Mouse (Mus musculus) adipocyte (in vitro differentiated cells): Measurements from ENCODE around the gene Olfr1396.
"Not testable (repeated sequence)": the region's sequence is repeated elsewhere in the genome, so short reads cannot be mapped to it uniquely, and the experiment has no call there.

ENCODE experiments used
- DNase-seq: peaks from one replicate; pipeline ENCODE4 v3.0.0-alpha.2; 2016; ENCODE audit warnings: low spot score

The Olfr1396 gene

DNA sequence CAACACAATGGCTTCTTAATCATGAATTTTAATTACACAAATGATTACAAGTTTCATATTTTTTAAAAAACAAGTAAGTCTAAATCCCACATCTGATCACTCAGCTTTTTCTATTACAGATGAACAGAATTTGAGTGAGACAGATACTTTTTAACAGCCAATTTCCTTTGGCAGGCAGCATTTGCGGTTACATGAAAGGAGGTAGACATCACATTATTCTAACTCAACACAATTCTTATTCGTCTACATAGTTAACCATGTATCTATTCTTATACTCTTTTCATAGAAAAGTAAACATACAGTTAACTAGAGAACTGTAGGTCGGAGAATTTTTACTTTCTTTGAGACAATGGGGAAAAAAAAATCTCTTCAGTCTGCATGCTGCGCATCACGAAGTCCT, 24.1 kb downstream of the Olfr1396 start:
- DNase-seq: no peak

DNA sequence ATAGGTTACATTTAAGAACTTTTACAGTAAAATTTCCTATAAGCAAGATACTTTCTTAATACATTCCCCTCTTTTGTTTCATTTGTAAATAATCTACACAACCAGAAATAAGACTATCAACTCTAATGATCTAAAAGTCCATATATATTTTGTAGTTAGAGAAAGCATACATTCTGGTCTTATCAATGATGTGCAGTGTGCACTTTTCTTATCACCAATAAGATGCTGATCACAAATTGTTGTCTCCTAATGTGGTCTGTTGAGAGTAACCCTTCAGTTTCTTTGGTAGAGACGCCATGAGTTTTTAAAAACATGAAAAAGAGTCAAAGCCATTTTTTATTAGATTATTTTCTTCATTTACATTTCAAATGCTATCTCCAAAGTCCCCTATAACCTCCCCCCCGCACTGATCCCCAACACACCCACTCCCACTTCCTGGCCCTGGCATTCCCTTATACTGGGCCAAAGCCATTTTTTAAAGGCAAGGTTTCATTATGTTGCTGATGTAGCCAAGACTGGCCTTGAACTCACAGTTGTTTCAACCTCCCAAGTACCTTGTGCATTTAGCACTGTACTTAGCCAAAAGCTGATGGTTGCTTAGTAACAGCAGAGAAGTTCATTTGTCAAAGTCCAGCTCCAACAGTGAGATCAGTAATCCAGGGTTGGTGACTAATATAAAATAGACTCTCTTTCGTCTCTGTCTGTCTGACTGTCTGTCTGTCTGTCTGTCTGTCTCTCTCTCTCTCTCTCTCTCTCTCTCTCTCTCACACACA, 24.8 kb downstream of the Olfr1396 start:
- DNase-seq: peak; percentile 13

DNA sequence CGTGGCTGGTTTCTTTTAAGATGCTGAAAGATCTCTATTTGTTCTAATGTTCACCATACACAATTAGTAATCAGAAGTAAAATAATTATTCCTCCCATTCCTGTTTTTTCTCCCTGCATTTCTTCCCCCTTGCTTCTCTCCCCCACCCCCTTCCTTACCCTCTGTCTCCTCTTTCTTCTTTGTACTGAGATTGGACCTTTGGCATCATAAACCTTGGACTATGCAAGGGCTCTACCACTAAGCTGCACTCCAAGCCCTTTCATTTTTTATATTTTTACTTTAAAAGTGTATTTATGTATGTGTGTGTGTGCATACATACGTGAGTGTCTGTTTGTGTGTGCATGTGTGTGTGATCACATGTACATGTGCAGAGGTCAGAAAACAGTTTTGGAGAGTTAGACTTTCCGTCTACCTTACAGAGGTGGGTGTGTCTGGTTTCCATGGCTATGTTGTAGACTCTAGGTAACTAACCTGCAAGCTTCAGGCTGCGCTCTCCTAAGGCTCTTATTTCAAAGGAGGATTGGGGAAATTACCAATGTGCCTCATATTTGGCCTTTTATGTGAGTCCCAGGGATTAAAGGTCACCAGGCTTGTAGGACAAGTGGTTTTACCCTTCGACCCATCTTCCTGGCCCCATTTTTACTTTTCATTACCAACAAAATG, 25.6 kb downstream of the Olfr1396 start:
- DNase-seq: no peak

DNA sequence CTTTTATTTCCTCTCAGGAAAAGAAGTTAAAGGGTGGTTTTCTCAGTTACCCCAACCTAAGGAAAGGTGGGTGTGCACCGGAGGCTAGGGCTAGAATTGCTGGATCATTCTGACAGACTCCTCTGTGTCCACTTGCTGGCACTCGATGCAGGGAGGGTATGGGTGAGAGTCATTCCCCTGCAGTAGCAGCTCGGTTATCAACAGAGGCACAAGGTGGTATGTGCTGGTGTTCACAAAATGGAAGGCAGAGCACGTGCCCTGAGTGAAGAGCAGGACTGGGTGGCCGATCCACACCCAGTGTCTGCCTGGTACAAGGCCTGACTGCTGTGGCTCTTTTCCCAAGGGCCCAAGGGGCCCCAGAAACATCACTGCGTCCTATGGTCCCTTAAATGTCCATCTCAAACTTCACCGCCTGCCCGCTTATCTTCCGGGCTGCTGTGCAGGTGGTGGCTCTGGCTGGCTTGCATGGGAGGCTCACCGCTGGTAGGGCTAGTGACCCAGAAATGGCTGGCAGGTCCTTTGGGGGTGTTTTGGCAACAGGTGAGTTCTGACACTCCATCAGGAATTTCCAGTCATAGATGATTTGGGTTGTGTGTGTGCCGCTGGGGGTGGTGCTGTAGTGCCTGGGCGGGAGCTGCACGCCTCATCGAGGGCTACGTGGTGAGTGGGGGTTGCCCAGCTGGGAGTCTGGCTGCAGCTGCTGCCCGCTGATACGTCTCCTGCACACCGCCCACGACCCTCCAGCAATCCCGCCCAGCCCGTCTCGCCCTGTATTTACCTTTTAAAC, 26.7 kb downstream of the Olfr1396 start:
- no peak for DNase-seq

DNA sequence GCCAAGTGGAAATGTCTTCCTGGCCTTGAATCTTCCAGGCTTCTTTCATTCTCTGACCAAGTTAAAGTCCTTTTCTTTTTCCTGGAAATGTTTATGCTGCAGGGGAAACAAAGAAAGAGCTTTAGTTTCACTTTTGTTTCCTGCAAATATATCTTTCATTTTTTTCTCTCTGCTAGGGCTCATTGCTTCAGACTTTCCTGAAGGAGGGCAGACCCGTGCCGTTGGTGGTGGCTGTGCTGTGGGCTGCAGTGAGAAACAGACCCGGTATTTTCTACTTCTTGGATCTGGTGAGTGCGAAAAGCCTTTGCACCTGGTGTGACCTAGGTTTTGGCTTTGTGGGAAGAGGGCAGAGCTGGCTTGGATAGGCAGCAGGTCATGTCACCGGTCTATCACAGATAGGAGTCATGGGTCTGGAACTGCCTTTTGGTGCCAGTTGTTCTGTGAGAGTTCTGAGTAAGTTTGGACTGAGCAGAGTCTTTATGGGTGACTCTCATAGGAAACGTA, 27.8 kb downstream of the Olfr1396 start:
- DNase-seq: peak; percentile 28

DNA sequence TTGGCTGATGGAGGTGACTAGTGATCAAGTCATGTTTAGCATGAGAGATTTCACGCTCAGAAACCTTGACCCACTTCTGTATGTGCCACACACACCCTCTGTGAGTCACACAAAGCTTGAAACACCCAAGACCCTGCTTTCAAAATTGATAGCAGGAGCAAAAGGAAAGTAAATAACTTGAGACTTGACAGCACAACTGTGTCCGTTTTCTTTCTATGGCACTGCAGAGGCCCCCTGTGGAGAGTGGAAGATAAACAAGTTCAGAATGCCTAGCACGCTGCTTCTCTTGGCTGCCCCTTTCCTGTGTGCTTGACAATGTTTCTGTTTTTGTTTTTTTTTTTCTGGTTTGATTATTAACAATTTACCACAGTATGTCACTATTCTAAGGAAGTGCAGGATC, 29.8 kb downstream of the Olfr1396 start:
- peak; percentile 43 for DNase-seq

DNA sequence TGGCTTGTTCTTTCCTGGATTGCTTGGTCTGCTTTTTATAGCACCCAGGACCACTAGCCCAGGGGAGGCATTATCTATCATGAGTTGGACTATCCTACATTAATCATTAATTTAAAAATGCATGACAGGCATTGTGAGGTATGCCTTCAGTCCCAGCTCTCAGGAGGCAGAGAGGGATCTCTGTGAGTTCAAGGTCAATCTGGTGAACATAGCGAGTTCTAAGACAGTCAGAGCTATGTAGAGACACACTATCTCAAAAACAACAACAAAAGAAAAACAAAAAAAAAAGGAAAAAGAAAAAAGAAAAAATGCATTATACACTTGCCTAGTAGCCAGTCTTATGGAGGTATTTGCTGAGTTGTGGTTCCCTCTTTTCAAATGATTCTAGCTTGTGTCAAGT, 30.3 kb downstream of the Olfr1396 start:
- no peak for DNase-seq

DNA sequence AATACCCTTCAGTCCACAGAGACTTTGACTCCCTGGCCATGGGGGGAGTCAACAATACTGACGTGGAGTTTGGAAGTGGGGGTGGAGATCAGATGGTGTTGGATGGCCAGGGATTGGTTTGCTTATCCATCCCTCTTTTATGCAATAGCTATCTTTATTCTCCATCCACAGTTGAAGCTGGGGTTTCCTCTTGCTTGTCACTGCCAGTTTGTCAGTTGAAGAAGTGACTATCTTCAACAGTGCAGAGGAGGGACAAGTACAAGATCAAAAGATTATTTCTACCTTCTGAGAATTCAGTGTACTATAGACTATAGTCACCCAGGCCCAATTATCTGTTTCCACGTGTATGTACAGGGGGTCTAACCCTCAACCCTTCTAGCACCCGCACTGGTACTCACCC, 30.9 kb downstream of the Olfr1396 start:
- no peak for DNase-seq

DNA sequence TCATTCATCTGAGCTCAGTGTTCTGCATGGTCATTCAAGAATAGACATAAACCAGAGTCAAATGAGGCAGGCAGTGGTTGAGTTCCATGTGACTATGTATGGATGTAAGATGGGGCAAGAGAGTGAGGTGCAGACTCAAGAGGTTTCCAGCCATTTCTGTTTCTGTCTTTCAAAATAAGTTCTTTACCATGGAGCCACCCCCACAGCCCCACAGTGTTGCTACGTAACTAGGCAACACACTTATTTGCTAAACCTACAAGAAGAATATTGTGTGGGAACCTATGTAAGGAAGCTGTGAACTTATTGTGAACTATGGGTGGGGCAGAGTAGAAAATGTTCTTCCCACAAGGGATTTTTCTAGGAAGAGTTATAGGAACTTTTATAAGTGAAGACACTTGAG, 31.5 kb downstream of the Olfr1396 start:
- no peak for DNase-seq

DNA sequence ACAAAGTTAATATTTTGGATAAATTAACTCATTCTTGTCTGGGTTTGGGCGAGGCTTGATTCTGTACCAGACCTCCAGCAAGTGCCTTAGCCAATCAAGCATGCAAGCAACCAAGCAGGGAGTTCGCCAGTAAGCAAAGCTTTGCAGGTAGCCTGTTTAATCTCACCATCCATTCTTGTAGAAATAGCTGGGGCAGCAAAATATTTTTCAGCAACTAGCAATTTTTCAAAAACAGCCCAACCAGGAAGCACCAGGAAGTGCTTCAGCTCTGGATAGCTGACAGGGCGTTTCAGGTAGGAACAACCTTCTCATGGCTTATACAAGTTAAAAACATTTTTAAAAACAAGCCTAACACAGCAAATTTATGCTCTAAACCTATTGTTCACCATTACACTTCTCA, 32.8 kb downstream of the Olfr1396 start:
- no peak for DNase-seq

DNA sequence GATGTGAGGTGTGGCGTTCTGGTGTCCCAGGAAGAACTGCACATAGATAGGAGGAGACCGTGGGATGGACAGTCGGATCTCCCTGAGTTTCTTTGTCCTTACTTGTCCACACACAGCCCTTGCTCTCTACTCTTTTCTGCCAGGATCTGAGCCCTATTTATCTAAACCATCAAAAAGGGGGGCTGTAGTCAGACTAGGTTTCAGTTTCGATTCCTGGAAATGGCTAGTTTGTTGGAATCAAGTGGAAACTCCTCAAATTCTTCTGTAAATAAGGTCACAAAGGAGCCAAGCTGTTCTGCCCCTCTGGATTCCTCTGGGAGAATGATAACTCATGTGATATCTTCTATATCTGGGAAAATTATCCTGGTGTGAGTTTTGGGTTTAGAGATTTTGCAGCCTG, 33.3 kb downstream of the Olfr1396 start:
- peak; percentile 12 for DNase-seq

DNA sequence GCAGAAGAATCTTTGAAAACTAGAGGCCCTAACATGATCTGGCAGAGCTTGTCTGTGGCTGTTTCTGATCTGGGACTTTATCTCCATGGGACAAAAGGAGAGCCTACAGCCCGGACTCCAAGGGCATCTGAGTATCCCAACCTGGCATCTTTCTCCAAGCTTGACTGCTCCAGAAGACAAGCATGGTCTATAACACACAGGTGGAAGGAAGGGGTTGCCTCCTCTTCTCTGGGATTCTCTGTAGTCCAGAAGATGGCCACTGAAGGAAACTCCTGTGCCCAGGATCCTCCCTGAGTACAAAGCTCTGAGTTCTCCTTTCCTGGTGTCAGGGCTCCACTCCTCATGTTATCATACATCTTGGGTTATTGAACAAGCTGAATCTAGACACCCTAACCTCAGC, 34.0 kb downstream of the Olfr1396 start:
- DNase-seq: no peak

DNA sequence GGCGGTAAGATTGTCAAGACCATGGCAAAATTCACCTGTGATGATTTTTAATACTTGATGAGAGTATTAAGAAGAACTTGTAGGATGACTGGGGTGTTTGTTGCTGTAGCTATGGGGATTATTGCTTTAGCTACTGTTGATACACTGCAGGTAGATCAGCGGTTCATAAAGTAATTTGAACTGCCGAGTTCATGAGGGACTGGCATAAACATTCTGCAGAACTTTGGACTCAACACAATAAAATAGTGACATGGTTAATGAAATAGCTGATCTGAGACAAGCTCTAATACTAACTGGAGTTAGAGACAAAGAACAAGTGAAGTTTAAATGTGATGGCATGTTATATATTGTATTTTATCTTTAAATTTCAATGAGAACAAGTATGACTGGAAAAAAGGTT, 36.0 kb downstream of the Olfr1396 start:
- no peak for DNase-seq

DNA sequence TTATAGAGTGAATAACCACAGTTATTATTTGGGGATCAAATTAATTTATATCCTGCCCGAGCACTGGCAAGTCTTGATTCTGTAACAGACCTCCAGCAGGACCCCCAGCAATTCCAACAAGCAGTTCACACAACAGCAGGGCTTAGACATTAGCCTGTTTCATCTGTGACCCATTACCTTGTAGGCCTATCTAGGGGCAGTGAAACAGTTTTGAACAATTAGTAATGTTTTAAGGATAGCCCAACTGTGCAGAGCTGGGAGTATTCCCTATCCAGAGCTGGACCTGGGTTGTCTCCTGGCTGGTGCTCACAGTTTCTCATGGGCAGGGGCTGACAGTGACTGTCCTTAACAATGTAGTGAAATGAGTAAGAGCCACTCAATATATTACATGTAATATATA, 37.7 kb downstream of the Olfr1396 start:
- DNase-seq: no peak

DNA sequence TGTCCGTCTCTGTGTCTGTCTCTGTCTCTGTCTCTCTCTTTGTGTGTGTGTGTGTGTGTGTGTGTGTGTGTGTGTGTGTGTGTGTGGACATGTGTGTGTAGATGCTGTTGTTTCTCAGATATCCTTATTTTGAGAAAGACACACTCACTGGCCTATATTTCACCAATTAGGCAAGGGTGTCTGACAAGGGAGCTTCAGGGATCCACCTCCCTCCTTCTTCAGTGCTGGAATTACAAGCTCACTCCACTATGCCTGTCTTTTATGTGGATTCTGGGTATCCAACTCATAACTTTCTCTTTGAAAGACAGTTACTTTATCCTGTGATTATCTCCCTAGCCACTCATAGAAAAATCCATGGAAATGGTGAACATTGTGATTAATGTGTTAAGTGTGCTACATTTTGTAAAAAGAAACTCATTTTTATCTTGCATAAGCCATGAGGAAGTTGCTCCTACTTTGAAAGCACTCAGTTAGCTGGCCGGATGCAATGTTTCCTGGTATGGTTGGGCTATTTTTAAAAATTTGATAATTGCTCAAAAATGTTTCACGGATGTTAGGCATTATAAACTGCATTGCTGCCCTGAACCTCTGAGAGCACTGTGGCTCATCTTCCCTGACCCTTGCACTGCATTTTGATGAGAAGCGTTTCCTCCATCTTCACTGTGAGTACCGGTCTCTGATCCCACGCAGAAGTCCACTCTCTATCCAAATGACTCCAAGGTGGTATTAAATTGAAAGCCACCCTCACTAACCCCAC, 38.5 kb downstream of the Olfr1396 start, which contains the start of gene Ifi47:
Ifi47 (plus strand) TSS at position 587 of the 757 bp plus-strand sequence.
- DNase-seq: peak; percentile 26

DNA sequence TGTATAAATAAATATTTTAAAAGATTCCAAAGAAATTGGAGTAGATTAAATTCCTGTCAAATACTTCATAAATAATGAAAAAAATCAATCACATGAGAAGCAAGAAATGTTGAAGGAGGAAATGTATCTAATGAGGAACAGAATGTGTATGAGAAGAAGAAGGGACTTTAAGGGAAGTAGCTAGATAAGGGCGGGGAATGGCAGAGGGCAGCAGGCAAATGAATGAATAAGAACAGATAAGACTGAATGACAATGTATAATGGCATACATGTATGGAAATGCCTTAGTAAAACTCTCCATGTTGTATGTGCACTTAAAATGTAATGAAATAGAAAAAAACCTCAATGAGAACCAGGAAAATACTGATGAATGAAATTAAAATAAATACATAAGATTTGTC, 46.3 kb downstream of the Olfr1396 start:
- no peak for DNase-seq

DNA sequence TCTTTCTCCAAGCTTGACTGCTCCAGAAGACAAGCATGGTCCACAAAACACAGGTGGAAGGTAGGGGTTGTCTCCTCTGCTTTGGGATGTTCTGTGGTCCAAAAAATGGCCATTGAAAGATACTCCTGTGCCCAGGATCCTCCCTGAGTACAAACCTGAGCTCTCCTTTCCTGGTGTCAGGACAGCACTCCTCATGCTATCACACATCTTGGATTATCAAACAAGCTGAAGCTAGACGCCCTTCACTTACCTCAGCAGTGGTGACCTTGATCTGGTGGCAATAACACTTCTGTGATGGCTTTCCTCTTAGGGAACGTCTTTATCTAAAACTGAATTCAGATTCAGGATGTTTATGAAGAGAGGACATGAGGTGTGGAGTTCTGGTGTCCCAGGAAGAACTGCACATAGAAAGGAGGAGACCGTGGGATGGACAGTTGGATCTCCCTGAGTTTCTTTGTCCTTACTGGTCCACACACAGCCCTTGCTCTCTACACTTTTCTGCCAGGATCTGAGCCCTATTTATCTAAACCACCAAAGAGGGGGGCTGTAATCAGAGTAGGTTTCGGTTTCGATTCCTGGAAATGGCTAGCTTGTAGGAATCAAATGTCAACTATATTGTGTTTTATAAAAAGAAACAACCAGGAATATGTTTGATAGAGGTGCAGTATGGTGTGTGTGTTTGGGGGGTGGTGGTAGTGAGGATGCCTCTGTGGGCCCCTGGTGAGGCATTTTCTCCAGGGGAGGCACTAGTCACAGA, 50.8 kb downstream of the Olfr1396 start, which contains the start of gene Tgtp2:
Tgtp2 (minus strand) TSS at position 494 of the 757 bp plus-strand sequence.
- not testable (repeated sequence) for DNase-seq

DNA sequence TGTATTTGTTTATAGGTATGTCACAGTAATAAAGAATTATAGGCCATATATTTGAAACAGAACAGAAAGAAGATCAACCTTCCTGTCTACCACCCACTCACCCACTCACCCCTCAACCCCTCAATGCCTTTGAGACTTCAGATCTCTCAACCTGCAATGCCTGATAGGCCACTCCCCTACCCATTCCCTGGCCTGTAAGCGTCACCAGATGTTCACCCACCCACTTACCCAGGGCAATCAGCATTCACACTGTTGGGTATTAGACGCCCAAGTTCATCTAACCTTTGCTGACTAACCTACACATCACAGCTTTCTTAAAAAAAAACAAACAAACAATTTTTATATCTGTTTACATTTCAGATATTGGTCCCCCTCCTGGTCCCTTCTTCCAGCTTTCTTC, 52.8 kb downstream of the Olfr1396 start:
- not testable (repeated sequence) for DNase-seq

DNA sequence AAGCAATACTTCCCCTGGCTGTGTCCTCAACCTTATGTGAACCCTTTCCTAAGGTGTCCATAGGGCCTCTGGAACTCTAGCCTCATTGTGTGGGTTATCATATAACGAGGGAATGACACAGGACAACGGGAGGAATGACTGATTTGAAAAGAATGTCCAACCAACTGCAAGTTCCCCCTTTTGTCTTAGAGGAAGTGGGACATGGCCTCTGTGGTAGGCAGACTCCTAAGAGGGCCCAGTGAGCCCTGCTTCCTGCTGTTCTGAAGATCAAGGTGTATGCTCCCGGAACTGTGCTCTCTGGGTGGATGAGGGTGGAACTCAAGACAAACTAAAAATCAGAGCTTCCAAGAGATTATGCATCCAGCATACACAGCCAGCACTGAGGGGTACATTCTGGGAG, 54.6 kb downstream of the Olfr1396 start:
- not testable (repeated sequence) for DNase-seq
